Mouse (Mus musculus) lung, adult 2 months (tissue): Measurements from ENCODE around the gene Zfp710. TPM values are rescaled to one million over a fixed set of nuclear protein-coding genes. Genes with fewer than 3 reads are reported as not detected.

Experiments used
- DNase-seq: peaks from one replicate; pipeline ENCODE4 v3.0.0; 2022
- H3K4me1 ChIP-seq: fragments of 200-500 bp; 2 replicates; pipeline ENCODE4 v1.6.1; 2011; ENCODE audit warnings: low read length; ENCODE audit not compliant: control insufficient read depth, insufficient read depth
- H3K4me3 ChIP-seq: fragments of 200-500 bp; replicated peaks from 2 replicates; pipeline ENCODE3; 2011; ENCODE audit warnings: low read depth, mild to moderate bottlenecking, control low read depth, low read length; ENCODE audit errors: extremely low read depth
- CTCF ChIP-seq: fragments of 200-500 bp; IDR thresholded peaks from 2 replicates; pipeline ENCODE4 v1.5.1; 2011; ENCODE audit warnings: mild to moderate bottlenecking, low read length, control low read depth; ENCODE audit not compliant: insufficient read depth
- POLR2A ChIP-seq: fragments of 200-500 bp; IDR thresholded peaks from 2 replicates; pipeline ENCODE4 v1.6.1; 2011; ENCODE audit warnings: low read depth, mild to moderate bottlenecking, control low read depth, low read length, borderline replicate concordance; ENCODE audit errors: extremely low read depth
- WGBS: fragments of 180-500 bp; shearing (Covaris S2); methylation state at CpG from one replicate; pipeline ENCODE4 v1.1.7; 2018; 5-methylcytosine and 5-hydroxymethylcytosine counted together
- polyA plus RNA-seq: library from polyadenylated mRNA; depleted of rRNA; stranded (reverse); fragments of >200 nt; gene quantifications from 2 replicates; pipeline ENCODE4 v1.2.3, GENCODE M21; 2012

Zfp710 gene
- polyA plus RNA-seq, 1 experiment, result 65.8 TPM

DNA sequence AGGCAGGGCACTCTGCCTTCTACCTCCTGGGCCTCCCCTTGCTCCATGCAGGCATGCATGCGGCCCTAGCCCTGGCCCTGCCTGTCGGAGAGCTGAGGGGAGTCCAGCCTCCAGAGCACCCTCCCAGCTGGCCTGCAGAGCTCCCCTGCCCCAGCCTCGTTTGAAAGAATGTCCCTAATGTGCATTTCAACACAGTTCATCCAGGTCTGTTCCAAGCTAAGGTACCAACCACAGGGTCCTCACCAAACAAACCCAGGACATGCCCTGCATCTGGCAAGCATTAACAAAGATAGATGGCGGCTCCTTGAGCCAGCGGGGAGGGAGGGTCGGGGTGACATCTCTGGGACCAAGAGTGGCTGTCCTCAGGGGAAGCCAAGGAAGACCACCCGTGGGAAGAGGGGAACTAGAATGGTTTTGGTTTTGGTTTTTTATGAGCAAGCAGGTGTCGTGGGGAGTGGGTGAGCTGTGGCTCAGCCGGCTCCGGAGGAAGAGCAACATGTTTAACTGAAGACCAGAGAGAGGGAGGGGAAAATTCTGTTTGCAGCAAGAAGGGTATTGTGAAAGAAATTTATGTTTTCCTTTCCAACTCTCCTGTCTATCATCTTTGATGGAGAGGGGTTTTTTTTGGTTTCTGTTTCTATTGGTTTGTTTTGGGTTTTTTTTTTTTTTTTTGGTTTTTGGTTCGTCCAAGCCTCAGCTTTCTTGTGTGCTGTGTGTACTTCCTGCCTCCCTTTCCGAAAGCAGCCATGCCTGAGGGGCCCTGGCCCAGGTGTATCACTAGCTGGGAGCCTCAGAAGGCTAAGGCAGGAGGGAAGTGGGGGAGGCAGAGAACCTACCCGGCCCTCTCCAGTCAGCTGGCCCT, 66.6 kb downstream of the Zfp710 start:
- DNase-seq, result no peak
- WGBS, result 51% methylated on average over 13 of the region's 13 CpGs
- no peak overlapping the region for H3K4me3 ChIP-seq
- TF ChIP-seq CTCF (no peak), POLR2A (no peak)
- H3K4me1 ChIP-seq, result peaks cover 19% of the 10 kb centered on the region

DNA sequence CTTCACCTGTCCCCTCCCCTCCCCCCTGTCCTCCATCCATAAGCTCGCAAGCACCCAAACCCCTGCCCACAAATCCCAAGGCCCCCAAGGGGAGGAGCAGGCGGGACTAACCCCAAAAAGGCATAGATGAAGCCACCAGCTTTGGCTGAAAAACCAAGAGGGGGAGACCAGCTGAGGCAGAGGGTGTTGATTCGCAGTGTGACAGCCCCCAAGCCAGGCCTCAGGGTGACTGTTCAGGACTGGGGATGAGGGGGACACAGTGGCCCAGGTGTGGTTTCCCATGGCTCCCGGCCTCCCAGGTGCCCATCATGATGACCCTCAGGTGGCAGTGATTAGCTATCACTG, 67.2 kb downstream of the Zfp710 start:
- Histone ChIP-seq H3K4me3 (no peak overlapping the region), H3K4me1 (peaks cover 19% of the 10 kb centered on the region)
- WGBS, result 76% methylated on average over 4 of the region's 4 CpGs
- TF ChIP-seq POLR2A (no peak), CTCF (no peak)
- no peak for DNase-seq

DNA sequence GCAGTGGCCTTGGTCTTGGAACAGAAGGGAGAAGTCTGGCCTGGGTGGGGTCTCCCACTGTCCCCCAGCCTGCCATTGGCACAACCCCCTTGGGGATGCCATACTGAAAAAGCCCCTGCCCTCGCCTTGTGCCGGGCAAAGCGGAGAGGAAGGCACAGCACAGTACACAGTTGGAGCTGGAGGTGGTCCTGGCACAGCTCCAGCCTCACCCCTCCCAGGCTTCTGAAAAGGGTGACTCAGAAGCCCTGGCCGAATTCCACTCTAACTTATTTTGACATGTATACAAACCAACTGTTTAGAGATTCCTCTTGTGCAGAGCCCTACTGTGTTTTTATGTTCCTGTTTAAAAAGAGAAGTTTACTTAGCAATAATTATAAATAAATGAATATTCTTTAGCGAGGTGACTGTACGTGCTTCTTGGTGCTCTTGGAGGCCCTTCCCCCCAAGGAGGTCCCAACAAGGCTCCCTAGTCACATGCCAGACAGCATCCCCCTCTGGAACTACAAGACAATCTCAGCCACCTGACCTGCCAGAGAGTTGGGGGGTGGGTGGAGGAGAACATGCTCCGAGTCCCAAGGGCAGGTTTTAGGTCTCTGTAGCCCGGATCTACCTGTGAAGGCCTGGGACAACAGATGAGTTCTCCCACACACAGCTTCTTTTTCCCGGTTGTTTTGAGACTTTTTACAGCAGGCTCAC, 67.9 kb downstream of the Zfp710 start:
- H3K4me3 ChIP-seq, result no peak overlapping the region
- peak; percentile 60 for DNase-seq
- TF ChIP-seq CTCF (no peak), POLR2A (no peak)
- H3K4me1 ChIP-seq, result peaks cover 19% of the 10 kb centered on the region
- 31% methylated on average over 9 of the region's 9 CpGs for WGBS

DNA sequence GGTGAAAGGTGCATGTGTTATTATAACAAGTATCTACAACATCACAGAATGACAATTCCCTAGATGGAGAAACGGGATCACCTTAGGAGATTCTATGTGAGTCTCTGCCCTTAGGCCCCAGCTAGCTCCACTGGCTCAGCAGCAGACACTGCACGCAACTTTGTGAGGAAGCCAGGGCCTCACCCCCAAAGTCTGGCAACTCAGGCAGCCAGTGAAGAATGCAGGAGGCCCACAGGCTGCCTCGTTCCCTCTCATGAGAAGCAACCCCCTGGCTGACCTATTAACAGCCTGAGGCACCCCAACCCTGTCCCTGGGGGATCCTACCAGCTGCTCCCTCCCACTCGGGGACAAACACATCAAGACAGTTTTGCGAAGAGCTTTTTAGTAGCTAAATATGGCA, 69.9 kb downstream of the Zfp710 start:
- Histone ChIP-seq H3K4me3 (no peak overlapping the region), H3K4me1 (peaks cover 19% of the 10 kb centered on the region)
- WGBS, result 73% methylated on average over 5 of the region's 5 CpGs
- TF ChIP-seq CTCF (no peak), POLR2A (no peak)
- no peak for DNase-seq

DNA sequence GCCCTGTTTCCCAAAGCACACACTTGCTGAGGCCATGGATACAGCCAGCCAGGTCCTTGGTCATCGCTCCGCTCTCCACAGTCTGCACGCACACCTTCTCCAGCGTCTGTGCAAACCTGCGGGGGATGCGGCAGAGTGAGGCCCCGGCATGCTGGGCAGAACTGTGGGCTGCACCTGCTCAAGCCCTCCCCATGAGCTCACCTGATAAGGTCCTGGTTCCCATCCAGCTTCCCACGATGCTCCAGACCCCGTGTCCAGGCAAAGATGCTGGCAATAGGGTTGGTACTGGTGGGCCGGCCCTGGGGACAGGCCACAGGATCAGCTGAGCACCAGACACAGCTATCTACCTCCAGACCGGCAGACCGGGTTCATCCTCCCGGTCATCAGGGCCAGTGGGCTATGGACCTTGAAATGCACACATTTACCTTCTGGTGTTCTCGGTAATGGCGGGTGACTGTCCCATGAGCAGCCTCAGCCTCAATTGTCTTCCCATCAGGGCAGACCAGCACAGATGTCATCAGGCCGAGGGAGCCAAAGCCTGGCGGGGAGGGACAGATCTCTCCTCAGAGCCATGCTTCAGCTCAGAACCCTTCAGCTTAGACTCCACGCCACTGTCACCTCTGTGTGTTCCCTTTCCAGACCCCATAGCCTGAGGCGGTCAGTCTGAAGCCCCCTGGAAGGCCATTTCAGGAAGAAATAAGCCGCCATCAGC, 71.1 kb downstream of the Zfp710 start:
- no peak overlapping the region for H3K4me3 ChIP-seq
- WGBS, result 94% methylated on average over 20 of the region's 20 CpGs
- DNase-seq, result no peak
- no peak for TF ChIP-seq POLR2A
- no peak for TF ChIP-seq CTCF
- peaks cover 19% of the 10 kb centered on the region for H3K4me1 ChIP-seq

DNA sequence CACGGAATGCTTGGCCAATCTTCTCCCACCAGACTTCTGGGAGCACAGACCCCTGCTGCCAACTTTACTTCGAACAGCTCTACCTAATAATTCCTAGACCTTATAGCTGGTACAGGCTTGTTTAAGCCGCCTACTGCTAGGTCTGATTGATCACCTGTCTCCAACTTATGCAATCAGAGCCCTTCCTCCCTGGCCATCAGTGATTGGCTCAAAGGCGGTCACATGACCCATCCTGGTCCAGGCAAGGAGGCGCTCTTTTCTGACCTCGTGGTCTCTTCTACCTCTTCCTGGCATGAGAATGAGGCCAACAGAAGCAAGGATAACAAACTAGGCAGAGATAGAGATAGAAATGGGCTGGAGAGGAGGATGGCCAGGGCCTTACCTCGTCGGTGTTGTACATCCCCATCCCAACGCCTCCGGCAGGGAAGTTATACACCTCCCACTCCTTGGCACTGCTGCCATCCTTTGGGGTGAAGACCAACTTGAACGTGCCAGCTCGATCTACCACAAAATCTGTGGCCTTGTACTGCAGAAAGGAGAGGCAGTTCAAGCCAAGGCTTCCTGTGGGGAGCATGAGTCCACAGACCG, 73.9 kb downstream of the Zfp710 start:
- DNase-seq, result no peak

DNA sequence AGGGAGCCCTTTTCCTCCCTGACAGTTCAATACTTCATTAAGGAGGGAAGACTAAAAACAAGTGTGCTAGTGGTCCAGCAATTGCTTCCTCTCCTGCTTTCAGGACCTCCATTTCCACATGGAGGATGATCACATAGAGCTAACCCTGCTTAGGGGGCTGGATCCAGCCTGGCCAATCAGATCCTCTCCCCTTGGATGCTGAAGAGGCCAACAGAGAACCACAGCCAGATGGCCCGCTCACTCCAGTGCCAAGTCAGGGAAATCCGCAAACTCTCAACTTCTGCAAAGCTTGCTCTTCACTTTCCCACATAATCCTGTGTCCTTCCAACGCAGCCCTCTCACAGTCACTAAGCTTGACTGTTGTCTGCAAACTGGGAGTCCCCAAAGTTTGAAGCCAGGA, 78.7 kb downstream of the Zfp710 start:
- 68% methylated on average over 3 of the region's 3 CpGs for whole genome bisulfite sequencing
- Histone ChIP-seq H3K4me3 (no peak overlapping the region), H3K4me1 (no peaks in the 10 kb centered on the region; the same call in 1 of the 2 replicates)
- DNase-seq, result no peak
- no peak for TF ChIP-seq CTCF
- no peak for TF ChIP-seq POLR2A

More for the DNA sequence above, 73.9 kb downstream of the Zfp710 start:
- Histone ChIP-seq H3K4me3 (no peak overlapping the region), H3K4me1 (no peaks in the 10 kb centered on the region; the same call in 1 of the 2 replicates)
- TF ChIP-seq CTCF, result no peak
- no peak for TF ChIP-seq POLR2A
- WGBS, result 87% methylated on average over 13 of the region's 13 CpGs

DNA sequence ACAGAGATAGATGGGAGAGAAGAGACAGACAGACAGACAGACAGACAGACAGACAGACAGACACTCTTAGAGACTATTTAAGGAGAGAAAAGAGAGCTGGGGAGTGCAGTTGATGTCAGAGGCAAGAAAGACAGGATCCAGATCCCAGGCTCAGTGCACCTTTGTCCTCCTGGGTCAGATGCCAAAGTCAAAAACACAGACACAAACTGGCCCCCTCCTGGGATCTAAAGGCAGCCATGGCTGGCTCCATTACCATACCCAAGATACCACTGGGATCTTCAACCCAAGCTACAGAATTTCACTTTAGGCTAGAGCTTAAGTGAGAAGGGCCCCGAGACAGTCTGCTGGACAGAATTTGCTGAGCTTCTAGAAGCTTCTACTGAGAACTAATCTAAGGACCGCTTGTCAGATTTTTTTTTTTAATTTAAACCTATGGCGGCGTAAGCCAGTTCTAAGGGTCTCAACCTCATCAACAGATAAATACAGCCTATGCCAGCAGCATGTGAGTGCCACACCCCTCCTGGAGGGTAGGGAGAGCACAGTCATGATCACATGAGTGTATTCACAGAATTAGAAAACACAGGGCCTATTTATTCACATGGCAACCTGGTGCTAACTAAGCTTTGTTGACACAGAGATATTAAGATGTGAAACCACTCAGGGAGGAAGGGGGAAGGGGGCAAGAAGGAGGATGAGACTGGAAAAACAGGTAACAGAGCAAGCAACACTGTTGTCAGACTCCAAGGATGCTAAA, 81.2 kb downstream of the Zfp710 start:
- DNase-seq, result no peak
- WGBS, result 91% methylated on average over 4 of the region's 4 CpGs
- Histone ChIP-seq H3K4me1 (peaks cover 3% of the 10 kb centered on the region), H3K4me3 (no peak overlapping the region)
- TF ChIP-seq CTCF (no peak), POLR2A (no peak)
